Mouse (Mus musculus): ENCODE results near the gene Gm4305.
"Not testable (repeated sequence)": the region's sequence is repeated elsewhere in the genome, so short reads cannot be mapped to it uniquely, and the experiment has no call there.

DNA sequence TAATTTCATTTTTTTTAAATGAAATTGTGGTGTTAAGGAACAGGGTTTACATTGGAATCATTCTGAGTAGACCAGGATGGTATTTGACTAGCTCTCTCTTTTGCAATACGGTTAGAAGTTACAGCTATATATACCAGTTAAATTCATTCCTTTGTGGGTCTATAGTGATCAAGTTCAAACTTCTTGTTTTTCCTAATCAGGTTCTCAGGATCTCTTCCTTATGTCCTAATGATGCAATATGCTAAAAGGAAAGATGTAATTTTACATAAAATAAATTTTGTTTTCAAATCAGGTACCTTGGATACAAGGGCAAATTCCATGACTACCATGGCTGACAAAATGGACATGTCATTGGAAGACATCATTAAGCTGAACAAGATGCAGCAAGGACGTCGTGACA, 10.1 kb downstream of the Gm4305 start, which contains the start of gene Gm4307:
- TF ChIP-seq EP300 (IDR thresholded peaks at IDR 0.05; ENCODE audit: insufficient read depth, low read depth, low read length); CTCF (IDR thresholded peaks at IDR 0.05; ENCODE audit: low read depth, low read length); POLR2A (IDR thresholded peaks at IDR 0.05; ENCODE audit: insufficient read depth, low read length): not testable (repeated sequence)

All from ES-Bruce4 (cell line).